Mouse (Mus musculus) granulocyte monocyte progenitor cell, adult 5-6 weeks (primary cell): ENCODE measurements at regions not wholly inside any gene's neighbourhood (a gene's known extent, or its start where the extent isn't known, plus 50 kb on each side); places are given as distances from the start of the nearest gene placed in this dataset.
"Not testable (repeated sequence)": the region's sequence is repeated elsewhere in the genome, so short reads cannot be mapped to it uniquely, and the experiment has no call there.

Source experiments
- ATAC-seq: replicated peaks from 2 replicates; pipeline ENCODE4 v1.8.0; 2016; ENCODE audit warnings: mild to moderate bottlenecking, moderate TSS enrichment, inconsistent platforms; ENCODE audit not compliant: poor library complexity, severe bottlenecking

GRCm38 (mm10) chr10:110840864-110841263, 78.7 kb upstream of the Csrp2 start:
- ATAC-seq: peak; percentile 33; the same call in 1 of the 2 replicates

DNA sequence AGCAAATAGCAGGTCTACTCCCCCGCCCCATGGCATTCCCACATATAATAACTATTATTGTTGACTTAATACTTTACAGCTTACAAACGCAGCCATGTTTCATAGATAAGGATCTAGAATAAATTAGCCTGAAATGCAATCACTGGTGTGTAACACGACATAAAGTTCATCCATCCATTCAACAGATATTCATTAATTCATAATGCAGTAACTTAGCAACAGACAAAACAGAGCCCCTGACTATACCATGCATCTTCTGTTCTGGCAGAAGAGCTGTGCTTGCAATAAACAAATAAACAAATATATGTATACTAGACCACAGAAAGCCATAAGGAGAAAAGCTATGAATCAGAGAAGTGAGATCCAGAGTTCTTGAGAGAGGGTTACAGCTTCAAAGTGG, 77.9 kb upstream of the Csrp2 start:
- no peak for ATAC-seq

DNA sequence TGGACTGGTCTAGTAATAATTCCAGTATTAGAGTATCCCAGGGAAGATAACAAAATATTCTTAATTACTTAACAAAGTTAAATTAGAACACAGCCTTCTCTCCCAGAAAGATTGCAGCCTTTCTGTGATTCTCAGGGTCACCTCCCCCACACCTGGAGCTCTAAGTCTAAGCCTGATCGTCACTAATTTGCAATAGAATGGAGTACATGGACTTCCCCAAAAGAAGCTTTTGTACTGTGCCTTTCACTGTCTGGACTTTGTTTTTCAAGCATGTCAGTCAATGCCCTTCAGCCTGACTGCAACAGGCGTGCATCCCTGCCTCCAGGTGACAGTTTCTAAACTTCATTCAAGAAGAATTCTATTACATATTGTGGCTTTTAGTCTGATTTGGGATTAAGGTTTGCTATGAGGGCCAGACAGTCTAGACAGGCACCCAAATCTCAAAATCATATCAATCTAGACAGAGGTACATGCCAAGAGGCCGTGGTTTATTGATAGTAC, 64.9 kb upstream of the Csrp2 start:
- not testable (repeated sequence) for ATAC-seq

- ATAC-seq: not testable (repeated sequence)
These were observed 63.8 kb upstream of the Csrp2 start for GRCm38 (mm10) chr10:110855645-110856383.

DNA sequence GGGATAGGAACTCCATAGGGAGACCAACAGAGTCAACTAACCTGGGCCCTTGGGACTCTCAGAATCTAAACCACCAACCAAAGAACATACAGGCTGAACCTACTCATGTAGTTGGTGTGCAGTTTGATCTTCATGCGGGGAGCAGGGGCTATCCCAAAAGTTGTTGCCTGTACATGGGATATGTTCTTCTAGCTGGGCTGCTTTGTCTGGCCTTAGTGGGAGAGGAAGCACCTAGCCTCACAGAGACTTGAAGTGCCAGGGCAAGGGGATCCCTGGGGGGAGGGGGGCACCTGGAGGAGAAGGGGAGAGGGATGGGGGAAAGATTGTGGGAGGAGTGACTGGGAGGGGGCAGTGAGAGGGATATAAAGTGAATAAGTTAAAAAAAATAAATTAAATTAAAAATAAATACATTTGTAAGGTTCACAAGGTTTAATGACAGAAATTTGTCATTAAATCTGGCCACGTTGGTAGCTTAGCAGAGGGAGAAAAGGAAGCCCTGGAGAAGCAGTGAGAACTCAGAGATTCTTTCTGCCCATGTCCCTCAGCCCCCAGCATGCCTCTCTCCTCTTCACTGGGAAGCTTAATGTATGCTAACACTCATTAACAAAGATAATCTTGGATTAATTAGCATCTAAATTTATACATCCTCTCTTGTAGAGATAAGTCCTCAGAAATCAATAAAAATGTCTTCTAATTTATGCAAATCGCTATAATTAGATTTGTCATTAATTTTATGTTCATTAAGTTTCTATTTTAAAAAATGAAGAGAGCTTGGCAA, 62.1 kb upstream of the Csrp2 start:
- ATAC-seq: no peak

DNA sequence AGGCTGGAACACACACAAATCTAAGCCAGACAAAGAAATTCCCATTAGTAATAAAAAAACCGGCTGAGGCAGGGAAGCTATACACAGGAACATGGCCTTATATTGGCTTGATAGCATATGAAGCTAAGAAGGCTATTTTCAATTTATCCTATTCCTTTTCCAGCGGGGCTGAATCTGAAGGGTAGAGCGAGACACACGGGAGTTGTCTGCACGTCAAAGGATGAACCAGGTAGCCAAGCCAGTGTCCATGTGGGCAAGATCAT, 61.6 kb upstream of the Csrp2 start:
- ATAC-seq: no peak

- ATAC-seq: no peak
These were observed 61.1 kb upstream of the Csrp2 start for GRCm38 (mm10) chr10:110858407-110858920.

- ATAC-seq: no peak
These were observed 60.3 kb upstream of the Csrp2 start for GRCm38 (mm10) chr10:110859307-110859706.
